Mouse (Mus musculus): ENCODE data around the gene Bach2.

The Bach2 gene

GRCm38 (mm10) chr4:32330584-32331314 is 92.1 kb downstream of the Bach2 start:
- no peak for DNase-seq (ENCODE audit: low spot score)

- DNase-seq (ENCODE audit: low spot score): no peak
These were observed 93.4 kb downstream of the Bach2 start for GRCm38 (mm10) chr4:32332028-32332427.

- no peak for DNase-seq (ENCODE audit: low spot score)
These were observed 95.5 kb downstream of the Bach2 start for GRCm38 (mm10) chr4:32334131-32334530.

GRCm38 (mm10) chr4:32334765-32335164 is 96.2 kb downstream of the Bach2 start:
- DNase-seq (ENCODE audit: low spot score): no peak

- no peak for DNase-seq (ENCODE audit: low spot score)
These were observed 97.1 kb downstream of the Bach2 start for GRCm38 (mm10) chr4:32335659-32336058.

GRCm38 (mm10) chr4:32336642-32337041 is 98.0 kb downstream of the Bach2 start:
- no peak for DNase-seq (ENCODE audit: low spot score)

- no peak for DNase-seq (ENCODE audit: low spot score)
These were observed 99.0 kb downstream of the Bach2 start for GRCm38 (mm10) chr4:32337638-32338037.

- DNase-seq (ENCODE audit: low spot score): no peak
These were observed 99.8 kb downstream of the Bach2 start for GRCm38 (mm10) chr4:32338451-32338850.

GRCm38 (mm10) chr4:32340844-32341243 is 102.2 kb downstream of the Bach2 start:
- DNase-seq (ENCODE audit: low spot score): no peak

GRCm38 (mm10) chr4:32342269-32342668 is 103.7 kb downstream of the Bach2 start:
- DNase-seq (ENCODE audit: low spot score): no peak

- no peak for DNase-seq (ENCODE audit: low spot score)
These were observed 104.9 kb downstream of the Bach2 start for GRCm38 (mm10) chr4:32343256-32344165.

GRCm38 (mm10) chr4:32344276-32344675 is 105.7 kb downstream of the Bach2 start:
- DNase-seq (ENCODE audit: low spot score): no peak

GRCm38 (mm10) chr4:32347202-32347601 is 108.6 kb downstream of the Bach2 start:
- no peak for DNase-seq (ENCODE audit: low spot score)

- DNase-seq (ENCODE audit: low spot score): no peak
These were observed 109.1 kb downstream of the Bach2 start for GRCm38 (mm10) chr4:32347711-32348110.

GRCm38 (mm10) chr4:32349361-32349760 is 110.8 kb downstream of the Bach2 start:
- DNase-seq (ENCODE audit: low spot score): no peak

- no peak for DNase-seq (ENCODE audit: low spot score)
These were observed 112.6 kb downstream of the Bach2 start for GRCm38 (mm10) chr4:32351236-32351635.

GRCm38 (mm10) chr4:32351661-32352246 is 113.2 kb downstream of the Bach2 start:
- DNase-seq (ENCODE audit: low spot score): no peak

GRCm38 (mm10) chr4:32352442-32352841 is 113.8 kb downstream of the Bach2 start:
- no peak for DNase-seq (ENCODE audit: low spot score)

GRCm38 (mm10) chr4:32352842-32353241 is 114.2 kb downstream of the Bach2 start:
- DNase-seq (ENCODE audit: low spot score): no peak

GRCm38 (mm10) chr4:32355935-32356617 is 117.5 kb downstream of the Bach2 start:
- DNase-seq (ENCODE audit: low spot score): no peak

- no peak for DNase-seq (ENCODE audit: low spot score)
These were observed 119.5 kb downstream of the Bach2 start for GRCm38 (mm10) chr4:32357996-32358600.
